Mouse (Mus musculus): ENCODE measurements around the gene Ereg.

The Ereg gene

GRCm38 (mm10) chr5:91111019-91111418 lies 36.6 kb downstream of the Ereg start:
- DNase-seq (ENCODE audit: low spot score in 2 of 2) = no peak

- no peak for DNase-seq (ENCODE audit: low spot score in 2 of 2)
Measured at GRCm38 (mm10) chr5:91113967-91114366, 39.5 kb downstream of the Ereg start.

- no peak for DNase-seq (ENCODE audit: low spot score in 2 of 2)
Measured at GRCm38 (mm10) chr5:91114574-91114973, 40.2 kb downstream of the Ereg start.

DNA sequence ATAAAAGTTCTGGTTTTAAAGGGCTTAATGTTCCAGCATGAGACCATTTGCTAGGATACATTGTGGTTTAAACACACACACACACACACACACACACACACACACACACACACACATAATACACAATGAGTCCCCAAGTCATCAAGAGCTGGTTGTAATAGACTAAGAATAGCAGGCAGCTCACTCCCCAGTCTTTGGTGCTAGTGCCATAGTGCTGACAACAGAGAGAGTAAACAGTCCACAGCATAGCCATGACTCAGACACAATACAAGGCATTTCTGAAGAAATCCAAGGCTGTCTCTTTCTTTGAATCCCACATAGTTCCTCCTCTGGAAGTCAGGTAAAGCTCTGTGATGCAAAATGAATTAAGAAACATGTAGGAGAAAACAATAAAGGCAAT lies 44.2 kb downstream of the Ereg start:
- DNase-seq (ENCODE audit: low spot score in 2 of 2) = no peak

DNA sequence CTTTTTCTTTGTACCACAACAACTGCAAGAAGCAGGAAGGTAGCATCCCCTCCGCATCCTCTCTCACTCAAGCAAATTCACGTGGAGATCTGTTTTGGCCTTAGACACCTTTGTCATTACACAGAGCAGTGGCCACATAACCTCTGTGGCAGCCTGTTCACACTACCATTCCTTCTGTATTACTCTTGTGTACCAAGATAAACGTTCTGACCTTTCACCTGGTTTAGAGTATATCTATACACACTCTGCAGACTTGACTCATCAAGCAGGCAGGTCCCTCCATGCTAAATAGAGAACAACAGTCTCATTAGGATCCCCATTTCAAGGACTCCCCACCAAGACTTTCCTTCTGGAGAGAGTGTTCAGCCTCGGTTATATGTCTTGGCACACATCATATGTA lies 49.0 kb downstream of the Ereg start:
- DNase-seq (ENCODE audit: low spot score in 2 of 2) = no peak

DNA sequence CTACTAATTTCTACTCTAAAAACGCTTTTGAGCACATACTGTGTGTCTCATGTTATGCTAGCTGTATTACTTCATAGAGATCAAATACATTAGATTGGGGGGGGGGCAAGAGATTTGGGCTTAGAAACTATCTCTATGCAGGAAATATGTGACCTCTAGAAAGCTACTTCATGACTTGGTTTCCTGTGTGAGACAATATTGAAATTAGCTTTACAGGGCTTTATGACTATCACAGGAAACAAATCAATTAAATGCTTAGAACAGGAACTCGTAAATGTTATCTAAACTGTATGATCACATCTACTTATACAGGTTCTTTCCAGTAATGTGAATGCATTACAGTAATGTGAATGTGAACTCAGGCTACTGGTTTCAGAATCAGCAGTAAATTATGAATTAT lies 49.7 kb downstream of the Ereg start:
- DNase-seq (ENCODE audit: low spot score in 2 of 2) = no peak

DNA sequence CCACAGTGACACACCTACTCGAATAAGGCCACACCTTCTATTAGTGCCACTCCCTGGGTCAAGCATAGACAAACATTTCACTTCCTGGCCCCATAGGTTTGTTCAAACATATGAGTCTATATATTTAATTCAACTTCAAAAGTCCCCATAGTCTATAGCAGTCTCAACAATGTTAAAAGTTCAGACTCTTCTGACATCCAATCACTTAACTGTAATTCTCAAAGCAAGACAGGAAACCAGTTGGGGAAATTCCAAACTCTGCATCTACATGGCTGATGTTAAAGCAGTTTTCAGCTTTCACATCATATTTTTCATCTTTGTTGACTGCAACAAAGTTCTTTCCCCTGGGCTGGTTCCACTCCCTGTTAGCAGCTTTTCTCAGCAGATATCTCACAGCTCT lies 52.2 kb downstream of the Ereg start:
- no peak for DNase-seq (ENCODE audit: low spot score in 2 of 2)

- DNase-seq (ENCODE audit: low spot score in 2 of 2) = no peak
Measured at GRCm38 (mm10) chr5:91134961-91135360, 60.5 kb downstream of the Ereg start.

- no peak for DNase-seq (ENCODE audit: low spot score in 2 of 2)
Measured at GRCm38 (mm10) chr5:91138970-91139369, 64.5 kb downstream of the Ereg start.

GRCm38 (mm10) chr5:91139446-91139873 lies 65.0 kb downstream of the Ereg start, which contains the start of gene Areg:
Gene Areg (plus strand): TSS chr5:91139599.
- DNase-seq (ENCODE audit: low spot score in 2 of 2) = no peak

DNA sequence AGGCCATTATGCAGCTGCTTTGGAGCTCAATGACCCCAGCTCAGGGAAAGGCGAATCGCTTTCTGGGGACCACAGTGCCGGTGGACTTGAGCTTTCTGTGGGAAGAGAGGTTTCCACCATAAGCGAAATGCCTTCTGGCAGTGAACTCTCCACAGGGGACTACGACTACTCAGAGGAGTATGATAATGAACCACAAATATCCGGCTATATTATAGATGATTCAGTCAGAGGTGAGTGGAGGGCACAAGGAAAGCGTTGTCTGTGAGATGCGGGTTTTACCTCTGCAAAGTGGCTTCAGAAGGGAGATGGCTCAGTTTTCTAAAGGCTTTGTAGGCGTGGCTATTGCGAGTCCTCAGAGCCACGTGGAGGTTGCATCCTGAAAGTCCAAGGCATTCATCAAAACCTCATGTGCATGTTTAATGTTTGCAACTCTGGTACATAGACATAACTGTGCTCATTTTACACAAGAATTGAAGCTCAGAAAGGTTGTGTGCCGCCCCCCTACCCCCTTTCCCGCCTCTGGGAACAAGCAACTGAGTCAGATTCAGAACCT lies 66.5 kb downstream of the Ereg start:
- no peak for DNase-seq (ENCODE audit: low spot score in 2 of 2)

All from spleen, postnatal 14 days (tissue).